In the genomic region with DNA sequence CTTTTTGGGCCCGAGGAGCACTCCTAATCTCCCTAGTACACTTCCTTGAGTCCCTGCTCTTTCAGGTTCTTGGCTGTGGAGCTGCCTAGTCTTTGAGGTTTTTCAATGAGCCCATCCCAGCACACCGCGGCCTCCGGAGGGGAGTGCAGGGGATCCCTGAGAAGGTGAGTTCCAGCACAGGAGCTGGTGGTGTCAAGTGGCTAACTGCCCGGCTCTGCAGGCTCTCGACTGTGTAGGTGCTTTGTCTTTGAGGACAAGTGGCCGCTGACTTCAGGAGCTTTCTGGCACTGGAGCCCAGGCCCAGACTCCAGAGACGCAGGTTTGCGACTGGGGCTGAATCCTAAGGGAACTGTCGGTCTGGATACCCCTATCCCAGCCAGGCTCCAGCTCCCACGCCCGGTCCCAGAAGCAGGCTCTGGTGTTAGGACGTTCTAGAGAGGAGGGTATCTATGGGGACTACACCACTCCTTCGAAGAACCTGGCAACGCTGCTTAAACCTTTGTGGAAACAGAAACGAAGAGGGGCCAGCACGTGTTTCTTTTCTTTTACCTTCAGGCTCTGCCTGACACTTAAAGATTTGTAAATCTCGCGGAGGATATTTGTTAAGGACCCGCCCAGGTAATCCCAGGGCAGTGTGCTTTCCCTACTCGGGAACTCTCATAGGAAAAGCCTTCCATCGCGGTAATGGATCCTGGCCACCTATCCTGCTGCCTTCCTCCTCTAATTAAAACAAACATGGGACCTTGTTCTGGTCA, we compare ENCODE assay signal across 15 mouse cellular contexts. TPM values are rescaled to one million over a fixed set of nuclear protein-coding genes. Genes with fewer than 3 reads are reported as not detected.
DNase-seq lines count a peak whose midpoint lies in the region; ATAC-seq and TF ChIP-seq lines count a peak whose summit lies in the region.
"Had no signal": no experiment of that assay in that cellular context is flagged by ENCODE, and none has a peak within 500 bp of the region (broad histone marks: within the 10 kb centered on the region; RNA-seq: fewer than 3 reads in every experiment).

No protein-coding gene starts in this region.

- H3K9me3 ChIP-seq in heart, postnatal 0 days (replicated peaks; ENCODE audit: control insufficient read depth, low read length), result no peaks in the 10 kb centered on the region
- no peaks in the 10 kb centered on the region for H3K9me3 ChIP-seq in neural tube, embryonic 15.5 days (replicated peaks)
- H3K9me3 ChIP-seq in hindbrain, embryonic 13.5 days, result no peaks in the 10 kb centered on the region
- H3K9me3 ChIP-seq: limb, embryonic 15.5 days had no signal

- no peak for DNase-seq in heart, postnatal 0 days (ENCODE audit: low spot score)
- DNase-seq in heart, postnatal 4 days, result no peak
- DNase-seq in neural tube, embryonic 10.5 days (ENCODE audit: extremely low spot score, low spot score), result peak; percentile 52
- DNase-seq in layer of hippocampus, postnatal 10 days (ENCODE audit: low spot score in 2 of 2), result no peak
- no peak for DNase-seq in ovary, adult 18-20 months (ENCODE audit: low spot score)
- DNase-seq: cerebellum, adult 9-10 months; gastrocnemius, postnatal 14 days; lung, postnatal 4 days had no signal

- no peak for TF ChIP-seq CTCF in heart, postnatal 0 days (IDR thresholded peaks at IDR 0.05; ENCODE audit: low read depth)

- peaks cover 74% of the 10 kb centered on the region for H3K27me3 ChIP-seq in heart, postnatal 0 days (ENCODE audit: control insufficient read depth, insufficient read depth, low read length)
- H3K27me3 ChIP-seq in neural tube, embryonic 15.5 days (replicated peaks), result peaks cover 87% of the 10 kb centered on the region
- peaks cover 97% of the 10 kb centered on the region for H3K27me3 ChIP-seq in hindbrain, embryonic 13.5 days

- no peak for TF ChIP-seq EP300 in heart, postnatal 0 days (IDR thresholded peaks at IDR 0.05; ENCODE audit: low read depth)

- peak overlapping the region; percentile 29; the same call in 1 of the 2 replicates for H3K4me3 ChIP-seq in heart, postnatal 0 days (ENCODE audit: low read depth, low read length)
- H3K4me3 ChIP-seq in neural tube, embryonic 15.5 days (replicated peaks), result no peak overlapping the region
- H3K4me3 ChIP-seq in hindbrain, embryonic 13.5 days, result 0 out of 2 replicates have a peak overlapping the region, but pooled peaks have one; percentile 3
- H3K4me3 ChIP-seq: erythroblast, embryonic 14.5 days had no signal

- 4% methylated on average over 23 of the region's 23 CpGs for WGBS in heart, postnatal 0 days
- 6% methylated on average over 23 of the region's 23 CpGs for WGBS in neural tube, embryonic 15.5 days
- WGBS in hindbrain, embryonic 13.5 days, result 2% methylated on average over 23 of the region's 23 CpGs

- no peak overlapping the region for H3K9ac ChIP-seq in heart, postnatal 0 days (replicated peaks; ENCODE audit: low read depth, low read length)
- H3K9ac ChIP-seq in neural tube, embryonic 15.5 days (replicated peaks), result no peak overlapping the region
- no peak overlapping the region for H3K9ac ChIP-seq in hindbrain, embryonic 13.5 days
- H3K9ac ChIP-seq: limb, embryonic 15.5 days had no signal

- no peaks in the 10 kb centered on the region for H3K4me1 ChIP-seq in heart, postnatal 0 days (ENCODE audit: control insufficient read depth, insufficient read depth)
- peaks cover 7% of the 10 kb centered on the region for H3K4me1 ChIP-seq in neural tube, embryonic 15.5 days
- peaks cover 12% of the 10 kb centered on the region for H3K4me1 ChIP-seq in hindbrain, embryonic 13.5 days (replicated peaks)

- no peak for ATAC-seq in heart, postnatal 0 days (ENCODE audit: insufficient read depth, low read depth)
- ATAC-seq in neural tube, embryonic 15.5 days (ENCODE audit: low FRiP score), result no peak
- no peak for ATAC-seq in hindbrain, embryonic 13.5 days (ENCODE audit: low FRiP score)
- ATAC-seq: activated CD4-positive, CD25-positive, alpha-beta regulatory T cell, adult 4 months had no signal

- no peak overlapping the region for H3K27ac ChIP-seq in heart, postnatal 0 days (ENCODE audit: low read depth)
- no peak overlapping the region for H3K27ac ChIP-seq in neural tube, embryonic 15.5 days (replicated peaks)
- no peak overlapping the region for H3K27ac ChIP-seq in hindbrain, embryonic 13.5 days
- H3K27ac ChIP-seq: limb, embryonic 15.5 days; stomach, postnatal 0 days had no signal

- H3K4me2 ChIP-seq in heart, postnatal 0 days (ENCODE audit: low read depth, low read length), result no peak overlapping the region
- H3K4me2 ChIP-seq in neural tube, embryonic 15.5 days, result no peak overlapping the region
- no peak overlapping the region for H3K4me2 ChIP-seq in hindbrain, embryonic 13.5 days

- no peaks in the 10 kb centered on the region for H3K36me3 ChIP-seq in heart, postnatal 0 days (replicated peaks; ENCODE audit: control insufficient read depth, insufficient read depth, low read length)
- H3K36me3 ChIP-seq in neural tube, embryonic 15.5 days, result no peaks in the 10 kb centered on the region
- no peaks in the 10 kb centered on the region for H3K36me3 ChIP-seq in hindbrain, embryonic 13.5 days
- H3K36me3 ChIP-seq: limb, embryonic 15.5 days had no signal

RNA-seq across cellular contexts. Expression of gene Olig3, which starts 5.4 kb away (rescaled TPM):
- total RNA-seq in heart, postnatal 0 days (2014; rRNA removed; ENCODE audit: low replicate concordance), result not detected in 2 replicates
- polyA plus RNA-seq in heart, postnatal 0 days (2015; fragmentation: Nextera tagmentation; extraction: Ambion mirVana), result not detected in 2 replicates
- not detected for total RNA-seq in heart, postnatal 4 days (2021)
- 14.9 and 17.3 TPM in 2 replicates for polyA plus RNA-seq in neural tube, embryonic 15.5 days (2015; fragmentation: Nextera tagmentation; extraction: Ambion mirVana)
- 14.5 and 29.9 TPM in 2 replicates for polyA plus RNA-seq in hindbrain, embryonic 13.5 days (2015; fragmentation: Nextera tagmentation; extraction: Ambion mirVana)
- total RNA-seq in layer of hippocampus, postnatal 10 days (2021), result not detected
- total RNA-seq: gastrocnemius, postnatal 14 days had no signal
- polyA plus RNA-seq: activated CD4-positive, CD25-positive, alpha-beta regulatory T cell, adult 4 months; erythroblast, embryonic 14.5 days; intestine, embryonic 14.5 days; limb, embryonic 15.5 days; stomach, postnatal 0 days had no signal
